Mouse (Mus musculus) small intestine, adult 2 months (tissue): ENCODE data around the gene Ephb1.

Source experiments
- CTCF ChIP-seq: fragments of 200-500 bp; IDR thresholded peaks from 2 replicates; pipeline ENCODE4 v1.5.1; 2012; ENCODE audit warnings: low read depth, mild to moderate bottlenecking, control low read depth, inconsistent platforms, low read length, moderate library complexity, mixed read lengths; ENCODE audit not compliant: insufficient replicate concordance, insufficient read length; ENCODE audit errors: extremely low read depth
- POLR2A ChIP-seq: fragments of 200-500 bp; IDR thresholded peaks from 2 replicates; pipeline ENCODE4 v1.6.1; 2012; ENCODE audit warnings: low read depth, mild to moderate bottlenecking, control low read depth, inconsistent platforms, low read length, moderate library complexity

DNA sequence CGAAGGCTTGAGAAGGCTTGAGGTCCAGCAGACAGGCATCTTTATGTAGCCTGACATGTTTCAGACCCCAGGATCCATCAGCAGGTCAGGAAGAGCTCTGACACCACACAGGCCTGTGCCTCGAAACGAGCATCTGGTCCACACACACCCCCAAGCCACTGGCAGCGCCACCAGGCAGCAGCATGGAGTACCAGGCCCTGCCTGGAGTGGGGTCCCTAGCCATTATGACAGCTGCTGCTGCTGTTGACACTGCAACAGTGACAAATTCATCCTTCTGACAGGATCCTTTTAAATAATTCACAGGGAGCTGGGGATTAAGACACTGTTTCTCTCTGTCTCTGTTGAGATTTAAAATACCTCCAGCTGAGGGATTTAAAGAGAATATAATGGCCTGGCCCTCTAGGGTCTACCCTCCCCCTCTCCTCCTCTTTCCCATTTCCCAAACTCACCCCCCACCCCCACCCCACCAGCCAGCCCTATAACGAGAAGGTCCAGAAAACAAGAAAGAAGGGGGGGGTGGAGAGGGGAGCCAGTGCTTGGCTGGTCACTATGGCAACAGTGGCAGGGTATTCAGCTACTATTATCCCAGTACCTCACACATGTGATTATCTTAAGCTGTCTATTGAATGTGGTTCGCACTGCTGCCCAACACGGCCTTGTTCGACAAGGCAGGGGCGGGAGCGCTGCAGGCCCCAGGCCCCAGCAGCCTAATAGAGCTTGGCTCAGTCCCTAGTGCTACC, 143.0 kb downstream of the Ephb1 start:
- no peak for TF ChIP-seq POLR2A
- TF ChIP-seq CTCF = no peak
